ENCODE assay signal across 28 mouse cellular contexts in genomic region chr16:63539489-63539888, GRCm38 (mm10).
"Had no signal": no experiment of that assay in that cellular context is flagged by ENCODE, and none has a peak within 500 bp of the region (broad histone marks: within the 10 kb centered on the region; RNA-seq: fewer than 3 reads in every experiment).

No protein-coding gene starts in this region.

- H3K4me2 ChIP-seq: embryonic facial prominence, embryonic 12.5 days; embryonic facial prominence, embryonic 13.5 days; embryonic facial prominence, embryonic 15.5 days; forebrain, embryonic 12.5 days; forebrain, embryonic 13.5 days; forebrain, embryonic 15.5 days had no signal

- H3K36me3 ChIP-seq: embryonic facial prominence, embryonic 10.5 days; embryonic facial prominence, embryonic 12.5 days; embryonic facial prominence, embryonic 13.5 days; embryonic facial prominence, embryonic 15.5 days; forebrain, embryonic 10.5 days; forebrain, embryonic 12.5 days; forebrain, embryonic 15.5 days had no signal

- H3K9ac ChIP-seq: embryonic facial prominence, embryonic 12.5 days; embryonic facial prominence, embryonic 13.5 days; embryonic facial prominence, embryonic 15.5 days; forebrain, embryonic 12.5 days; forebrain, embryonic 13.5 days; forebrain, embryonic 15.5 days; forebrain, postnatal 0 days had no signal

- DNase-seq: cerebellum, adult 8-10 months; cerebellum, adult 9-10 months; cerebellum, adult 9-11 months; cerebellum, postnatal 10 days; cerebellum, postnatal 14 days; cerebellum, postnatal 25 days; cerebellum, postnatal 36 days; embryo, embryonic 11 days; forebrain, postnatal 0 days; gastrocnemius, adult 2 months; gastrocnemius, postnatal 10 days; gastrocnemius, postnatal 14 days; gastrocnemius, postnatal 25 days; gastrocnemius, postnatal 36 days; heart, adult 11 months; heart, adult 18-20 months; heart, adult 2 months had no signal

- ATAC-seq: forebrain, embryonic 13.5 days; forebrain, embryonic 14.5 days; forebrain, embryonic 15.5 days; forebrain, embryonic 16.5 days; forebrain, postnatal 0 days had no signal

- H3K27me3 ChIP-seq: embryonic facial prominence, embryonic 12.5 days; embryonic facial prominence, embryonic 13.5 days; embryonic facial prominence, embryonic 15.5 days; forebrain, embryonic 12.5 days; forebrain, embryonic 13.5 days; forebrain, embryonic 15.5 days had no signal

- H3K4me1 ChIP-seq: embryonic facial prominence, embryonic 10.5 days; embryonic facial prominence, embryonic 12.5 days; embryonic facial prominence, embryonic 13.5 days; embryonic facial prominence, embryonic 15.5 days; forebrain, embryonic 10.5 days; forebrain, embryonic 12.5 days; forebrain, embryonic 13.5 days; forebrain, embryonic 15.5 days had no signal

- H3K9me3 ChIP-seq: embryonic facial prominence, embryonic 10.5 days; embryonic facial prominence, embryonic 12.5 days; embryonic facial prominence, embryonic 13.5 days; embryonic facial prominence, embryonic 15.5 days; forebrain, embryonic 10.5 days; forebrain, embryonic 12.5 days; forebrain, embryonic 13.5 days; forebrain, embryonic 15.5 days had no signal

- H3K27ac ChIP-seq: embryonic facial prominence, embryonic 10.5 days; embryonic facial prominence, embryonic 12.5 days; embryonic facial prominence, embryonic 13.5 days; embryonic facial prominence, embryonic 15.5 days; forebrain, embryonic 10.5 days; forebrain, embryonic 12.5 days; forebrain, embryonic 13.5 days; forebrain, embryonic 15.5 days; gastrocnemius, adult 2 months; heart, adult 2 months had no signal

- H3K4me3 ChIP-seq: embryonic facial prominence, embryonic 10.5 days; embryonic facial prominence, embryonic 12.5 days; embryonic facial prominence, embryonic 13.5 days; embryonic facial prominence, embryonic 15.5 days; erythroblast, embryonic 14.5 days; forebrain, embryonic 10.5 days; forebrain, embryonic 12.5 days; forebrain, embryonic 13.5 days; forebrain, embryonic 15.5 days; gastrocnemius, adult 2 months; heart, adult 2 months had no signal
